Mouse (Mus musculus): ENCODE results near the gene Ankrd53.
"Not testable (repeated sequence)": the region's sequence is repeated elsewhere in the genome, so short reads cannot be mapped to it uniquely, and the experiment has no call there.

Gene Ankrd53

GRCm38 (mm10) chr6:83768485-83768884, 6.0 kb downstream of the Ankrd53 start:
- DNase-seq, result no peak

- no peak for DNase-seq
Measured at GRCm38 (mm10) chr6:83774126-83774525, 11.7 kb downstream of the Ankrd53 start.

- DNase-seq, result peak; percentile 64
Measured at GRCm38 (mm10) chr6:83774781-83775563, 12.5 kb downstream of the Ankrd53 start.

GRCm38 (mm10) chr6:83775638-83776293, 13.3 kb downstream of the Ankrd53 start, which contains the start of gene Tex261:
Gene Tex261 (minus strand): TSS chr6:83775813.
- DNase-seq, result peak; percentile 92

GRCm38 (mm10) chr6:83778306-83778705, 15.9 kb downstream of the Ankrd53 start:
- DNase-seq, result no peak

GRCm38 (mm10) chr6:83779026-83779425, 16.6 kb downstream of the Ankrd53 start:
- DNase-seq, result peak; percentile 41

- no peak for DNase-seq
Measured at GRCm38 (mm10) chr6:83786426-83786825, 24.0 kb downstream of the Ankrd53 start.

- DNase-seq, result no peak
Measured at GRCm38 (mm10) chr6:83788554-83788953, 26.1 kb downstream of the Ankrd53 start.

- DNase-seq, result not testable (repeated sequence)
Measured at GRCm38 (mm10) chr6:83790533-83790932, 28.1 kb downstream of the Ankrd53 start.

- DNase-seq, result no peak
Measured at GRCm38 (mm10) chr6:83791251-83791890, 28.9 kb downstream of the Ankrd53 start.

GRCm38 (mm10) chr6:83794760-83795296, 32.4 kb downstream of the Ankrd53 start, which contains the start of gene Nagk:
Gene Nagk (plus strand): TSS chr6:83794982.
- peak; percentile 91 for DNase-seq

GRCm38 (mm10) chr6:83795492-83795900, 33.1 kb downstream of the Ankrd53 start:
- DNase-seq, result no peak

- DNase-seq, result no peak
Measured at GRCm38 (mm10) chr6:83796686-83797085, 34.2 kb downstream of the Ankrd53 start.

- peak; percentile 50 for DNase-seq
Measured at GRCm38 (mm10) chr6:83802033-83802432, 39.6 kb downstream of the Ankrd53 start.

- no peak for DNase-seq
Measured at GRCm38 (mm10) chr6:83802846-83803245, 40.4 kb downstream of the Ankrd53 start.

GRCm38 (mm10) chr6:83815801-83816200, 53.4 kb downstream of the Ankrd53 start:
- no peak for DNase-seq

All from cerebellum, adult 9-11 months (tissue).